Mouse (Mus musculus): ENCODE results near the gene Zswim4. TPM values are rescaled to one million over a fixed set of nuclear protein-coding genes. Genes with fewer than 3 reads are reported as not detected.

Gene Zswim4
- total RNA-seq, 2 experiments from 2014 or later = 9.5 to 9.8 TPM

DNA sequence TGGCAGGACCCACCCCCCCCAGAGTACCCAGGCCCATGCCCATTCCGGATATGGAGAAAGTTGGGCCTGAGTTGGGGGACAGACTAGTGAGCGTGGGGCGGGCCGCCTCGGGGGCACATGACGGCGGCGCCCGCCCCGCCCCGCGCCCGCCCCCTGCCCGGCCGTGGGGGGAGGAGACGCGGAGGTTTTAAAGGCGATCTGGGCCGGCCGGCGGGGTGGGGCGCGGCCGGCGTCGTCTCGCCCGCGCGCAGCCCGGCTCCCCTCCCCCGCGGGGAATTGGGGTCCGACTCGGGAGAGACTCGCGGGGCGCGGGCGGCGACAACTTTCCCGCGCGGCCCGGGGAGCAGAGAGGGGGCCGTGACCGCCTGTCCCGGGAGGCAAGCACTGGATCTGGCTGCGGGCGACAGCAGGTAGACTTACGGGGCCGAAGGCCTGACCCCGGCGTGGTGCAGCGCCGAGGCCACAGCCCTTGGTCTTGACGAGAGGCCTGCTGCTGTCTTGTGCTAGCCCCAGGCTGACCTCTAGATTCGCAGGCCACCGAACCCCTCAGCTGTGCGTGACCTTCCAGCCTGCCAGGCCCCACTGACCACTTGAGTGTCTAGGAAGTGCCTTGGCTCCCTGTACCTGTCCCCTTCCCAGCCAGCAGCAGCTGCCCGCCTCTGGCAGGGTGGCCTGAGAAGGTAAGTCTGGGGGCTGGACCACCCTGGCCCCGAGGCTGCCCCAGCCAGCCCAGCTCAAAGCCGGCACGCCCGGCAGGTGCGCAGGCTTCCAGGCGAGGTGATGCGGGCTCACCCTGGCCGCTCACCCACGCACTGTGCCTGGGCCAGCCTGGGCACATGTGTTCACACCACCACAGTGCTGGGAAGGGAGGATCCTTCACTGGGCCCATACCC is 36.0 kb downstream of the Zswim4 start:
- DNase-seq (ENCODE audit: low spot score in 2 of 2) = peak; percentile 80 to 82

DNA sequence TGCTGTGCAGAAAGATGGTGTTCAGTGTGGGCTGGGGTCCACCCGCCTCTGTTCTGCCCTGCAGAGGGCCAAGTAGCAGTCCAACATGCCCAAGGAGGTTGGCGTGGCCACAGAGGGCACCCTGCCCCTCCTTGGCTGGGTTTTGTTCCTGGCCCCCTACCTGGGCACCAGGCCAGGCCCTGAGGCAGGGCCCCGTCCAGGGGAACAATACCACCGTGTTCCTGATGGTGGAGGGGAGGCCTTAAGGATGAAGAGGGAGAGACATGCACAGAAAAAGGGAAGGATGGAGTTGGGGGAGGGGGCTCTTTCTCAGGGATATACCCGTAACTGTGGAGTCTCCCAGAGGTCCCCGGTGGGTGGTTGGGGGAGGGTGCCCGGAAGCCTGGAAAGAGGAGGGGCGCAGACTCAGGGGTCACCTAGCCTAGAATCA is 36.7 kb downstream of the Zswim4 start:
- no peak for DNase-seq (ENCODE audit: low spot score in 2 of 2)

DNA sequence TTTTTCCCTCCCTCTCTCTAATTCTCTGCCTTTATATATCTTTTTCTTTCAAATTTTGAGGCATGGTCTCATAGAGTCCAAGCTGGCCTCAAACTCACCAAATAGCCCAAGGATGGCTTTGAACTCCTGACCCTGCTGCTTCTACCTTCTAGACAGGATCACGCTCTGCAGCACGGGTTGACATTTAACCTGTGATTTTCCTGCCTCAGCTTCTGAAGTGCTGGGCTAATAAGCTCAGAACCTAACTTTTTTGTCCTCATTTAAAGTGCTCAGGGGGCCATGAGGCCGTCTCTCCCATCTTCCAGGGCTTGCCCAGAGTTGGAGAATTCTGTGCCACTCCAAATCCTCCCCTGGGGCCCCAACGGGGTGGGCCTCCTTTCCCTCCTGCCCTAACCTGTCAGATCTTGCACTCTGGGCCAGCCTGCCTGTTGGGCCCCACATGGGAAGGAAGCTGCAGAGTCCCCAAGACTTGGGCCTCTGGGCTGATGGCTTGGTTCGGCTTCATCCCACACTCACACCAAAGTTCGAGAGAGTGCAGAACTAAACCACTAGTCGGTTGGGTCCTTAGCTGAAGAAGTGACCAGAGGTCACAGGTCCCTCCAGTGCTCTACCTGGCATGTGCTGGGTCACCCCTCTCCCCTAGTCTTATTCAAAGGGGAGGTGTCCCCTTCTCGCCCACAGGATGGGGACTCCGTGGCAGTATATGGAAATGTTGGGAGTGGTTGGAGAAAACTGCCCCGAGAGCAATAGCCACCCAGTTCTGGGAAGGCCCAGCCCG is 37.3 kb downstream of the Zswim4 start:
- DNase-seq (ENCODE audit: low spot score in 2 of 2) = no peak

DNA sequence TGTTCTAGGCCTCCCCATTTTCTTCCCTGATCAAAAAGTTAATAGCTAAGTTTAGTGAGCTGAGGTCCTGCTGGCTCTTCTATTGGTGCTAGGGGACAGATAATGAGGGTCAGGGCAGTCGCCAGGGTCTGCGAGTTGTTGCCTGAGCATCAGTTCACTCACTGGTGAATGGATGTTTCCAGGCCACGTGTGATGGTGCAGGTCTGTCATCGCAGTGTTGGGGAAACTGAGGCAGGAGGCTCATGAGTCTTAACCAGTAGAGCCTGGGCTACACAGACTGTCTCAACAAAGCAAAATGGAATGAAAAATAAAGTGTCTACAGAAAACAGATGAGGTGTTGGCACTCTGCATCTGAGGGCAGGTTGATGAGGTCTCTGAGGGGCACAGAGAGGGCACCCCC is 38.0 kb downstream of the Zswim4 start:
- DNase-seq (ENCODE audit: low spot score in 2 of 2) = no peak

DNA sequence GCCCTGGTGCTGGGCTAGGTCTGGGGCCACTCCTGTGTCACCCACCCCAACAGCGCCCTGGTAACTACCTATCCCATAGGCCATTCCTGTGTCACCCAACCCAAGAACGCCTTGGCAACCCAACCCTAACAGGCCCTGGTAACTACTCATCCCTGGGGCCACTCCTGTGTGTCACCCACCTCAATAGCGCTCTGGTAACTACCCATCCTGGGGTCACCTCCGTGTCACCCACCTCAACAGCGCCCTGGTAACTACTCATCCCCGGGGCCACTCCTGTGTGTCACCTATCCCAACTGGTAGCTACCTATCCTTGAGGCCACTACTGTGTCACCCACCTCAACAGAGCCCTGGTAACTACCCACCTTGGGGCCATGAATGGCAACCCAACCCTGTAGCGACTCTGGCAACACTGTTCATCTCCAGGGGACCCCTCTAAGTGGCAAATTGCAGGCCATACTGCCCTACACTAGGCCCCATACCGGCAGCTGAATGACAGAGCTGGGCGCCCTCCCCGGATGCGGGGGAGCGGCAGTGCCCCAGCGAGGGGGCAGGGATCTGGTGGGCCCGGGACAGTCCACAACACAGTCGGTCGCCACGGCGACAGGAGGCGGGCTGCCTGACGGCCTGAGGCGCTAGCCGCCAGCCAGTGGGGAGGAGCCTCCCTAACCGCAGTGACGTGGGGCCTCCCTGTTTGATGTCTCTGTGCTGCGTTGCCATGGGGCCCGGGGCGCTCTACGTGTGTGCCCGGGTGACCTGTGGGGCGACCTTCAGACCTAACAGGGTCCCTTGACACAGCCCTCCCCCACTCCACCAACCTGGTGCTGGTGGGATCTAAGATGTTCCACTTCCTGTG is 38.7 kb downstream of the Zswim4 start:
- peak; percentile 79 to 89 for DNase-seq (ENCODE audit: low spot score in 2 of 2)

DNA sequence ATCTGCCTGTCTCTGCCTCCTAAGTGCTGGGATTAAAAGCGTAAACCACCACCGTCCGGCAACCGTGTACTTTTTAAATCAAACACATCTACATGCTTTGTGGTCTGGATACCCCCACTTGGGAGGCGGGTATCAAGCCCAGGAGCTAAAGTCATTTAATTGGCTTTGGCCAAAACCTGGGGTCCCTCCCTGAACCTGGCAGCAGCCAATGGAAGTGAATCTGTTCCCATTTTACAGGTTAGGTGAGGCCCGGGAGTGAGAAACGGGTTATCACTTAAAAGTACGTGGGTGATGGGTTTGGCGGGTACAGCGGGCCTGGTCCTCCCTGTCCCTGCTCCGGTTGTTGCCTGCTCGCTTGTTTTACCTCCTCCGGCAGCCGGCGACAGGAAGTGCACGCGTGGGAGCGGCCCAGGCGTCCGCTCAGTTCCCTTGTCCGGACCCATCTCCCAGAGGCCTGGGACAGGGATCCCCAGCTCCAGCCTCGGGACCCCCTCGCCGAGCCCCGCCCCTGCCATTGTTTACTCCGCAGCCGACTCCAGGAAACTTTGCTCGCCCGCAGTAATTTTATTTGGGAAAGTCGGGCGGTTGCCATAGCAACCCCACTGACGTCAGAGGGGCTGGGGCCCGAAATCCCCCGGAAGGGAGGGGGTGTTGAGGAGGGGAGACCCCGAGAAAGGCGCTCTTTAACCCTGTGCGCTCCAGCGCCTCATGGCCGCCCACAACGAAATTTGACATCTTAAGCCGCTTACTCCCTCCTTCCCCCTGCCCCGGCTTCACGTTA is 39.5 kb downstream of the Zswim4 start:
- DNase-seq (ENCODE audit: low spot score in 2 of 2) = peak; percentile 80 to 82

DNA sequence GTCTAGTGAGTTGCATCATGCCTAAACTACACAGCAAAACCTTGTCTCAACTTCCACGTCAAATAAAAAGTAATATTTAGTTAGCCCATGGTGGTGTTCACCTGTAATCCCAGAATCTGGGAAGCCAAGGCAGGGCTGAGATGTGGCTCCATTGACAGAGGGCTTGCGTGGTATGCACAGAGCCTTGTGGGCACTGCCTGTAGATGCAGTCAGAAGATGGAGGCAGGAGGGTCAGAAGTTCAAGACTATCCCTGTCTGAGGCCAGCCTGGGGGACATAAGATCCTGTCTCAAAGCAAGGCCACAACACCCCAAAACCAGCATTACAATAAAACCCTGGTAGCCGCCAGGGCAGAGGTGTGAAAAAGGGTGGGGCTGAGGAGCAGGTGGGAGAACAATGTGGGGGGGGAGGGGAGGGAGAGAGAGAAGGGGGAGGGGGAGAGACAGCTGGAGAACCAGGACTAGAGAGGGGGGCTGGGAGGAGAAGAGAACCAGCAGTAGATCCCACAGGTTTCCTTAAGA is 42.6 kb downstream of the Zswim4 start:
- DNase-seq (ENCODE audit: low spot score in 2 of 2) = no peak

DNA sequence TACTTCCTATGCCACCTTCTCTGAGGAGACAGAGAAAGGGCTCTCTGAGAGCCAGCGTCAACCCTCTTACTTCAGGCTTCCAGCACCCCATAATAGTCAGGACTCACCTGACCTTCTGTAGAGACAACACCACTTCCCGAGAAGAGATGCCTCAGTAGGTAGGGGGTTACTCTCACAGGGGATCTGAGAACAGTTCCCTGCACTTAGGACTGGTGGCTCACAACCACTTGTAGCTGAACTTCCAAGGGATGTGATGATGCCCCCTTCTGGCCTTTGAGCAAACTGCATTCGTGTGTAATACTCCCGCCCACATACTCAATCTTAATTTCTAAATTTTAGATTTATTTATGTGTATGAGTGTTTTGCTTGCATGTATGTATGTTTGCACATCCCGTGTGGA is 43.3 kb downstream of the Zswim4 start:
- no peak for DNase-seq (ENCODE audit: low spot score in 2 of 2)

DNA sequence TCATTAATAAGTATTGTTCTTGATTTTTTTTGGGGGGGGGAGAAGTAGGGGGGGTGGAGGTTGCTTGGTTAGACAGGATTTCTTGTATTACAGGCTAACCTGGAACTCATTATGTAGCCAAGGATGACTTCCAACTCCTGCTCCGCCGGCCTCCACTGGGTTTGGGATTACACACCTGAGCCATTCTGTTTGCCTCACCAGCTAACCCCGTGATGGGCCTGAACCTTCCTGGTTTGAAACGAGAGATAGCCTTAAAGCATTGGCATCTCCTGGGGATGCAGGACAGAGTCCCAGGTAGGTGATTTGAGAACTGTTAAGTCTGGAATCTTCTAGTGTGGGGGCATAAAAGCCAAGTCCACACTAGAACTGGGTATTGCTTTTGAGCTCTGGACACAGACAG is 43.7 kb downstream of the Zswim4 start:
- DNase-seq (ENCODE audit: low spot score in 2 of 2) = no peak

DNA sequence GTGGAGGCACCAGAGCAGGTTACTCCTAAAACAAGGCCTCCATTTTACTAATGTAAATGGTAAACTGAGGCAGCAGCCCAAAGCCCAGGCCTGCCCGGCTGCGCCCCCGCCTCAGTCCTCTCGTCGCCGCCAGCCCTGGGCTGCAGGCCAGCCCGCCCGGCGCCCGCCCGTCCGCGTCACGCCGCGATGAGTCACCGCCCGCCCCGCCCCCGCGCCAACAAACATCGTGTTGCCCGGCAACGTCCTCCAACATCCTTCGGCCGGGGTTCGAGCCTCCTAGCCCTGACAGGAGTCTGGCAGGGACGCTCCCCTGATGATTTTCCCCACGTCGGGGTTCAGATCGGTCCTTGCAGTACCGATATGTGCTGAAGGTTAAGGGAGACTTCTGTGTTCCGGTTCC is 44.3 kb downstream of the Zswim4 start:
- DNase-seq (ENCODE audit: low spot score in 2 of 2) = peak; percentile 78 to 84

DNA sequence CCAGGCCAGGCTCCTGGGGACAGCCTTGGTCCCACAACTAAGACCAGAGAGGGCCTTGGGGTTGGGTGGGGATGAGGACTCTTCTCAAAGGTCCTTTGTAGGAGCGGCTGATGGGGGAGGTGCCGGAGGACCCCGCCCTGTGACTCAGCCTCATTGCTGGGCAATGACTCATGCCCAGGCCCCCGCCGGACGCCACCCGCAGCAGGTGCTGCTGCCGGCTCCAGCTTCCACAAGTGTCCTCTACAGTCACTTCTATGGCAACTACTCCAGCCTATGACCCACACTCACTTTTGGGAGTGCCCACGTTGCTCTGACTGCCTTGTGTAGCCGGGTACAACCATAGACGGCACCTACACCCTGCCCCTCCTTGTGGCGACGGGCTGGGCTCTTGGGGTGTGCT is 44.8 kb downstream of the Zswim4 start:
- peak; percentile 65 to 76 for DNase-seq (ENCODE audit: low spot score in 2 of 2)

DNA sequence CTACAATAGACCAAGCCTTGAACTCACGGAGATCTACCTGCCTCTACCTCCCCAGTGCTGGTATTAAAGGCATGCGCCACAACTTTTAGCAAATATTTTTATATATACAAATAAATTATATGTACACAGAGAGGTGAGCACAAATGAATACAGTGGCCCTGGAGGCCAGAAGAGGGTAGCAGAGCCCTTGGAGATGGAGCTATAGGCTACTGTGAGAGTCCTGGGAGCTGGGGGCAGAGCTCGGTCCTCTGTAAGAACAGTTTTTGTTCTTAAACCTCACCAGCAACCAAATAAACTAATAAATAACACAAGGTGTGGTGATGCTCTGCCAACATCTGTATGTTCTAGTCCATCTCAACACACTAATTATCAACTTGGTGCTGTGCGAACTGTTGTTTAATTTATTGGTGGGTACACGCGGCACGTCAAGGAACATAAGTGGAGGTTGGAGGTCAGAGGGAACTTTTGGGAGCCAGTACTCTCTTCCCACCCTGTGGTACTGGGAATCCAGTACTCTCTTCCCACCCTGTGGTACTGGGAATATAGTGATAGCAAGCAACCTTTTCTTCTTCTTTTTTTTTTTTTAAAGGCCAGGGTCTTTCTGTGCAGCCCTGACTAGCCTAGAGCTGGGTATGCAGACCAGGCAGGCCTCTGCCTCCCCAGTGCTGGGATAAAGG is 46.5 kb downstream of the Zswim4 start:
- no peak for DNase-seq (ENCODE audit: low spot score in 2 of 2)

DNA sequence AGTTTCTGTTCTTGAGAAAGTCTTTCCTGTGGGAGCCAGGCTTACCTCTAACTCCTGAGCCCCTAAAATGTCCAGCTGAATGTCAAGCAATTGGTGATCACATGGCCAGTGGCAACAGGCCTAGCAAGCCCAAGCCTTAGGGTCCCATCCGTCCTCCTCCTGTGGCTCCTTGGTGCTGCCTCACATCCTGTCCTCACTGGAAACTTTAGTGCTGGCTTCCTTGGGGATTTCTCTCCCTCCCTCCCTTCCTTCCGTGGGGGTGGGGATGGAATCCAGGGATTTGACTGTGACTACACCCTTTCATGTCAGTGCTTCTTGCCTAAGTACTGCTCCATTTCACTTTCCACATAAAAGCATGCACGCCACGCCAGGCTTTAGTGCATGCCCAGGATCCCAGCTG is 47.3 kb downstream of the Zswim4 start:
- DNase-seq (ENCODE audit: low spot score in 2 of 2) = no peak

DNA sequence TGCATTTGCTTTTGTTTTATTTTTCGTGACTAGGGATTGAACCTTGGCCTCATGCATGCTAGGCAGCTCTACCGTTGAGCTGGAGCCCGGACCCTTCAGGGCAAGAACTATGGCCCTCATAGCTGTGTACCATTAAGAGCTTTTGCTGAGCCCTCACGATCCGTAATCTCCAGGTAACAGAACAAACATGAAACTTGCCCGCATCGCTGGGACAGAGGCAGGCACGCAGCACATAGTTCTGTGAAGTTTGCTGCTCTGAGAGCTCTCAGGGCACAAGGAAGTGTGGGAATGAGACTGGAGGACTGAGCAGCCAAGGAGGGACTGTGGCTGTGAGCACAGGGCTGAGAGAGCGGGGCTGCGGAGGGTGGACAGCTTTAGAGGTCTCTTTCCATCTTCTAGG is 48.2 kb downstream of the Zswim4 start:
- no peak for DNase-seq (ENCODE audit: low spot score in 2 of 2)

DNA sequence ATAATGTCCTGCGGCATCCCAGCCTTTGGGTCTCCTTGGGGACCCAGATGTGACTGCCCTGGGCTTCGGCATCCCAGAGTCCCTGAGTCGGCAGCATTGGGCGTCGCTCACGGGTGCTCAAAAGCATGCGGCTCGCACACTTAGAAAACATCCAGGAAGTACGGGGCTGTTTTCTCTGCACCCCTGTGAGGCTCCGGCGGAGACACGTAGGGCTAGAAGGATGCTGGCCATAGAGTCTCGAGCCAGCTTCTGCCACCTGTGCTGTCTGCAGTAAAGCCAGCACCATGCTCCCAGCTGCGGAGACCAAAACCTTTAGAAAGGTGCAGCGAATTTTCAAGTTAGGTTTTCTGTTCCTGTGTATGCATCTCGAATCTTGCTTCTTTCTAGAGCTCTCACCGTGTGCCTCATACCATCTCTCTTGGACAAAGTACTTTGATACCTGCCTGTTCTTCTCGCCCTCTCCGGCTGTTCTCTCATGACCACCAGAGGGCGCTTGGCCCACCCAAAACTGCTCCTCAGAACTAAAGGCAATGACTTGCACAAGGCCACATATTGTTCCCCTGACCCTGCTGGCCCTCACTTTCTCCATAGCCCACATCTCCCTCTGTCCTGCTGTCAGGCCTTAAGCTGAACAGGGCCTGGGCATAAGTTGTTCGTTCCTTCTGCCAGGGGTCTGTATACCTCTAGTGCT is 49.6 kb downstream of the Zswim4 start:
- no peak for DNase-seq (ENCODE audit: low spot score in 2 of 2)

DNA sequence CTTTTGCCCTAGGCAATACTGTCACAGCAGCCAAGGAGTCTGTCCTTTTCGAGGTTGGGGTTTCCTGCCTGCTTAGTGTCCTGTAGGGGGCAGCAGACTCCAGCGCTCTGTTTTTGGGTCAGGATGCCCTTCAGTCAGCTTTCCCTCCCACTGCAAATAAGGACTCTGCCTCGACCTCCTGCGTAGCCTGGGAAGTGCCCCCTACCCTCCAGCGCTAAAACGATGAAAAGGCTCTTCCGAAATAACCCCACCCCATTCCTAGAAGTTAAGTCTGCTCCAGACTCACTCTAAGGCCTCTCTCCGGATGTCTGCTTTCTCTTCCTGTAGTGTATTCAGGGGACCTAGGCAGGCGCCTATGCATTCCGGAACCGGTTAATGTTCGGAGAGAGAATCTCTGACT is 50.3 kb downstream of the Zswim4 start:
- peak in 1 of 2 experiments; percentile 71 for DNase-seq (ENCODE audit: low spot score in 2 of 2)

DNA sequence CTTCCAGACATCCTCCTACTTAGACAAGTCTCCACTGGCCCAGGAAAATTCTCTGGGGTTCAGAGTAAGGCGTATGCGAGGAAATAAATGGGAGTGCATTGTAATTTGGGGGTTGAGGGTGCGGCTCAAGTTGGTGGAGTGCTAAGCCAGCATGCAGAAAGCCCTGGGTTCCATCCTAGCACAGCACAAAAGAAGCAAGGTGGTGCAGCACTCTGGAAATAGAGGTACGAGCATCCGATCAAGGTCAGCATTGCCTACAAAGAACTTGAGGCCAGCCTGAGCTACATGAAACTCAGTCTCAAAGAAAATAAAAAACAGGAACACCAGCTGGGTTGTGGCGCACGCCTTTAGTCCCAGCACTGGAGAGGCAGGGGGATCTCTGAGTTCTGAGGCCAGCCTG is 51.7 kb downstream of the Zswim4 start, which contains the start of gene Nanos3:
TSS of gene Nanos3 (minus strand) at position 101 of the 400 bp plus-strand sequence.
- DNase-seq (ENCODE audit: low spot score in 2 of 2) = no peak

DNA sequence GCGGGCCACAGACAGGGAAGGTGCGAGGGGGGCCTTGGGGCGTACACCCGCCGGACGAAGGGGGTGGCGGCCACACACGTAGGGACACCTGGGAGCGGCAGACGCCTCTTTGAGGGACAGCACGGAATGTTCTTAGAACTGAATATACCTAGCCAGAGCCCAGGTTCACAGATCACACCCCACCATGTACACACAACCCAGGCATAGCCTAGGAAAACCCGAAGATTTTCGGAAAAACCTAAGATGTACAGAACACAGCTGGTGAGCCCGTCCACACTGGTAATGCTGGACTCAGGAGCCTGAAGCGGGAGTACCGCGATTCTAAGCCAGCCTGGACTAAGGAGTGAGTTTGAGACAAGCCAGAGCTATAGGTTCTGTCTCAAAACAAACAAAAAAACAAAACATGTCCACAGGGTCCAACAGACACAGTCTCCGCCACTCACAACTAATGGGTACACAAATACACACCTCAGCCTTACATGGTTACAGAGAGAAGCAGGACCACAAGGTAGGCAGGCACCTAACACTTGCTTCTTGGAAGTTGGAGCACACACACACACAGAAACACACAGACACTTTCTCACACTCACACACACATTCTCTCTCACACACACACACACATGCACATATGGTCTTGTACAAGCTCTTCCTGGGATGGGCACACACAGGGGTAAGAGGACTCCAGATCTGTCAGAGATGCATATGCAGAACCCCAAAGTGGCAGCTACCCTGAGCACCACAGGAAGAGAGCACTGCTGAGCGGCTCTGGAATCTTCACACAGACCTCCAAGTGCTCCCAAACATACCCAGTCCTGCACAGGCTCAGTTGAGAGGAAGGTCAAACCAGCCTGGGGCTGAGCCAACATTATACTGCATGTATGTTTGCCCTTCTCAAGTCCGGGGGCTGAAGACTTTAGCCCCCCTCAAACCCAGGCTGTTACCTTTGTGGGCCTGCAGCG is 52.5 kb downstream of the Zswim4 start:
- no peak for DNase-seq (ENCODE audit: low spot score in 2 of 2)
